Mouse (Mus musculus): ENCODE data around the gene Ccdc85c. TPM values are rescaled to one million over a fixed set of nuclear protein-coding genes. Genes with fewer than 3 reads are reported as not detected.

Ccdc85c gene
- polyA plus RNA-seq, 2 experiments, result 1.8 TPM

DNA sequence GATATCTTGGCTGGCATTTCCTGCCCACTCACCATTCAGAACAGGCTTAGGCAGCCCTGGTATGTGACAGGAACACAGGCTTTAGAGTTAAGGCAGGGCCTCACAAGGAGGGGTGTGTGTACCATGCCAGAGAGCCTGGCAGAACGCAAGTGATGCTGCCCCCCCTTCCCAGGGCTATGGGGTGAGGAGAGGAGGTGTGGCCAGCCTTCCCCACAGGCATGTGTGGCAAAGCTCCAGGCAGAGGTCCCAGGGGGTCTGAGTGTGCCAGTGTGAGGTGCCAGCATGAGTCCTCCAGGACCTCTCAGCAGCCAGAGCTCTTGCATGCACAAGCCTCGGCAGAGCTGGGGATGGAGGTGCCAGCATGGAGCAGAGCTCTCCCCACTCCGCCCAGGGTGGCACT lies 19.4 kb upstream of the Ccdc85c start:
- ATAC-seq (ENCODE audit: insufficient read depth), result no peak
- TF ChIP-seq CTCF (IDR thresholded peaks at IDR 0.05; ENCODE audit: low read depth), result no peak
- no peak for TF ChIP-seq EP300 (IDR thresholded peaks at IDR 0.05; ENCODE audit: low read depth)
- no peak overlapping the region for H3K4me2 ChIP-seq (ENCODE audit: low read depth)
- H3K27me3 ChIP-seq (ENCODE audit: control insufficient read depth, insufficient read depth, low read length), result no peaks in the 10 kb centered on the region
- H3K4me1 ChIP-seq (replicated peaks; ENCODE audit: control insufficient read depth in 2 of 2, insufficient read depth in 2 of 2, low read length in 1 of 2), result no peaks in the 10 kb centered on the region
- DNase-seq (ENCODE audit: low read depth in 3 of 3, low spot score in 3 of 3), result no peak
- H3K36me3 ChIP-seq (replicated peaks; ENCODE audit: control insufficient read depth, insufficient read depth, low read depth), result no peaks in the 10 kb centered on the region
- H3K27ac ChIP-seq, result no peak overlapping the region
- H3K9me3 ChIP-seq (ENCODE audit: control insufficient read depth, low read length), result no peaks in the 10 kb centered on the region
- no peak overlapping the region for H3K4me3 ChIP-seq (ENCODE audit: insufficient read depth in 1 of 2, low read depth in 2 of 2, low read length in 2 of 2)
- WGBS (ENCODE audit: insufficient replicate concordance), result 55% methylated on average over 3 of the region's 3 CpGs
- H3K9ac ChIP-seq (replicated peaks), result no peak overlapping the region

DNA sequence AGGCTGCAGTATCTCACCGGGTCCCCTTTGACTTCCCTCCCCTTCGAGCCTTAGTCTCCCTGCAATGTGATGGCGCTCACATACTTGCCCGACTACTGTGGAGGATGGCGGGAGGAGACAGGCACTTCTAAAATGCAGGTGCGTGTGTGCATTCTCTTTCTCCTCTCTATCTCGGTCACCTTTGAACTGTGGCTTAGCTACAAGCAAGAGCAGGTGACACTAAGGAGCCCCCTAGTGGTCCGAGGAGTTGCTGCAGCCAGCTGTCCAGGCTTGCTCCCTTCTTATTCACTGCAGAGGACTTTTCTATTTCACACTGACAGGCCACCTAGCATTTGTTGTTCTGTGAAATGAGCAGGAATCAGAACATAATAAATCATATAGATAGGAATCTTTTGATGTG lies 17.7 kb upstream of the Ccdc85c start:
- no peak overlapping the region for H3K4me2 ChIP-seq (ENCODE audit: low read depth)
- H3K36me3 ChIP-seq (replicated peaks; ENCODE audit: control insufficient read depth, insufficient read depth, low read depth), result no peaks in the 10 kb centered on the region
- no peaks in the 10 kb centered on the region for H3K27me3 ChIP-seq (ENCODE audit: control insufficient read depth, insufficient read depth, low read length)
- no peaks in the 10 kb centered on the region for H3K9me3 ChIP-seq (ENCODE audit: control insufficient read depth, low read length)
- TF ChIP-seq CTCF (IDR thresholded peaks at IDR 0.05; ENCODE audit: low read depth) (peak; percentile 87), EP300 (IDR thresholded peaks at IDR 0.05; ENCODE audit: low read depth) (no peak)
- H3K4me3 ChIP-seq (ENCODE audit: insufficient read depth in 1 of 2, low read depth in 2 of 2, low read length in 2 of 2), result no peak overlapping the region
- H3K4me1 ChIP-seq (replicated peaks; ENCODE audit: control insufficient read depth in 2 of 2, insufficient read depth in 2 of 2, low read length in 1 of 2), result no peaks in the 10 kb centered on the region
- no peak overlapping the region for H3K9ac ChIP-seq (replicated peaks)
- no peak overlapping the region for H3K27ac ChIP-seq
- DNase-seq (ENCODE audit: low read depth in 3 of 3, low spot score in 3 of 3), result peak in 1 of 3 experiments; percentile 26
- ATAC-seq (ENCODE audit: insufficient read depth), result peak; percentile 64; the same call in 1 of the 2 replicates
- 2% methylated on average over 8 of the region's 8 CpGs for WGBS (ENCODE audit: insufficient replicate concordance)

GRCm38 (mm10) chr12:108292419-108292818 lies 17.2 kb upstream of the Ccdc85c start:
- no peaks in the 10 kb centered on the region for H3K9me3 ChIP-seq (ENCODE audit: control insufficient read depth, low read length)
- WGBS (ENCODE audit: insufficient replicate concordance), result 10% methylated on average over 9 of the region's 9 CpGs
- ATAC-seq (ENCODE audit: insufficient read depth) (peak; percentile 56), DNase-seq (ENCODE audit: low read depth in 3 of 3, low spot score in 3 of 3) (no peak)
- no peak overlapping the region for H3K4me3 ChIP-seq (ENCODE audit: insufficient read depth in 1 of 2, low read depth in 2 of 2, low read length in 2 of 2)
- H3K27me3 ChIP-seq (ENCODE audit: control insufficient read depth, insufficient read depth, low read length), result no peaks in the 10 kb centered on the region
- H3K27ac ChIP-seq, result no peak overlapping the region
- no peak for TF ChIP-seq EP300 (IDR thresholded peaks at IDR 0.05; ENCODE audit: low read depth)
- TF ChIP-seq CTCF (IDR thresholded peaks at IDR 0.05; ENCODE audit: low read depth), result no peak
- H3K4me2 ChIP-seq (ENCODE audit: low read depth), result no peak overlapping the region
- no peaks in the 10 kb centered on the region for H3K36me3 ChIP-seq (replicated peaks; ENCODE audit: control insufficient read depth, insufficient read depth, low read depth)
- H3K9ac ChIP-seq (replicated peaks), result no peak overlapping the region
- H3K4me1 ChIP-seq (replicated peaks; ENCODE audit: control insufficient read depth in 2 of 2, insufficient read depth in 2 of 2, low read length in 1 of 2), result no peaks in the 10 kb centered on the region

DNA sequence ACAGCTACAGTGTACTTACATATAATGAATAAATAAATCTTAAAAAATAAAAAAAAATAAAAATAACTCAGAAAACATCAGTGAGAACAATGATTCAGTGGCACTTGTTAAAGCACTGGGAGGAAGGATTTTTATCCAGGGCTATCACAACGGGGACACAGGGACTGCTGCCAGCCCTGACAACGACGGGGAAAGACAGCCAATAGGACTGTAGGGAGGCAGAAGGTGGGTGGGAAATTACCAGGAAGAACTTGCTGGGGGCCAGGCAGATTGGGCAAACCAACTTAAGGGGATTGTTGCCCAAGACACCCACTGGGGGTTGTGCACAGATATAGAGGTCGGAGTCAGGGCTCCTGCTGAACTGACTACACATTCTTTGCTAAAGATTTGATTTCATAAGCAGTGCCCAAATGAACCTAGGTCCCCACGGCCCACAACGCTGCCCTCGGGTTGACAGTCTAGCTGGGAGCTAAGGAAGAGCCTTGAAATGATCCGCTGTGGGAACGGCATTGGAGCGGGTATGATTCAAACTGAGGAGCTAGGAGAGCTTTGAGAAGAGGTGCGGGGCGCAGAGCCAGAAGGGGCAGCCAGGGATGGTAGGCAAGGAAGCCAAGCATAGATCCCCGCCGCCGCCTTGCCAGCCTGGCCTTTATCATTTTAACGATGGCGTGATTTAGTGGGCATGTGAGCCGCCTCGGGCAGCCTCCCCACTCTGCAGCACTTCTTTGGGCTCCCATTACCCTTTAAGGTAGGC lies 13.1 kb upstream of the Ccdc85c start:
- TF ChIP-seq EP300 (IDR thresholded peaks at IDR 0.05; ENCODE audit: low read depth), result no peak
- TF ChIP-seq CTCF (IDR thresholded peaks at IDR 0.05; ENCODE audit: low read depth), result no peak
- no peak for DNase-seq (ENCODE audit: low read depth in 3 of 3, low spot score in 3 of 3)
- H3K27me3 ChIP-seq (ENCODE audit: control insufficient read depth, insufficient read depth, low read length), result no peaks in the 10 kb centered on the region; the same call in 1 of the 2 replicates
- ATAC-seq (ENCODE audit: insufficient read depth), result no peak
- no peak overlapping the region for H3K4me2 ChIP-seq (ENCODE audit: low read depth)
- H3K4me1 ChIP-seq (replicated peaks; ENCODE audit: control insufficient read depth in 2 of 2, insufficient read depth in 2 of 2, low read length in 1 of 2), result no peaks in the 10 kb centered on the region
- H3K9me3 ChIP-seq (ENCODE audit: control insufficient read depth, low read length), result no peaks in the 10 kb centered on the region
- 69% methylated on average over 19 of the region's 19 CpGs for WGBS (ENCODE audit: insufficient replicate concordance)
- no peak overlapping the region for H3K9ac ChIP-seq (replicated peaks)
- H3K4me3 ChIP-seq (ENCODE audit: insufficient read depth in 1 of 2, low read depth in 2 of 2, low read length in 2 of 2), result no peak overlapping the region
- H3K36me3 ChIP-seq (replicated peaks; ENCODE audit: control insufficient read depth, insufficient read depth, low read depth), result no peaks in the 10 kb centered on the region
- H3K27ac ChIP-seq, result no peak overlapping the region

DNA sequence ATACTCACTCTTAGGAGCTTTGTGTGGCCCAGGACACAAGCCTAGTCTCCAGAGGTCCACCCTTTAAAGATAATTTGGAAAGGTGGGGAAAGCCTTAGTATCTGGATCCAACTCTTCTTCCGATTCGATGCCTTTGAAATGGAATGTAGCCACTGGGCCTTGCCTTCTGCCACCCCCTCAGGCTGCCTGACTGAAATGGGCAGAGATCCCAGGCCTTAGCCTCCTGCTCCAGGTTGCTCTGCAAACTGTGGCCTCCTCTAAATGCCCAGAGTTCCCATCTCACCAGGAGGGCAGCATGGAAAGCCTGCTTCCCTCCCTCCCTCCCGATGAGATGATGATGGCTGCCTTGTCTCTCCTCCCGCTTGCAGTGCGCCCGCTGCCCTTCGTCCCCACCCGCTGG lies 11.8 kb upstream of the Ccdc85c start:
- Histone ChIP-seq H3K4me1 (replicated peaks; ENCODE audit: control insufficient read depth in 2 of 2, insufficient read depth in 2 of 2, low read length in 1 of 2) (no peaks in the 10 kb centered on the region), H3K9me3 (ENCODE audit: control insufficient read depth, low read length) (no peaks in the 10 kb centered on the region), H3K27ac (no peak overlapping the region), H3K4me2 (ENCODE audit: low read depth) (no peak overlapping the region), H3K36me3 (replicated peaks; ENCODE audit: control insufficient read depth, insufficient read depth, low read depth) (no peaks in the 10 kb centered on the region), H3K9ac (replicated peaks) (no peak overlapping the region), H3K27me3 (ENCODE audit: control insufficient read depth, insufficient read depth, low read length) (no peaks in the 10 kb centered on the region; the same call in 1 of the 2 replicates), H3K4me3 (ENCODE audit: insufficient read depth in 1 of 2, low read depth in 2 of 2, low read length in 2 of 2) (no peak overlapping the region)
- WGBS (ENCODE audit: insufficient replicate concordance), result 79% methylated on average over 8 of the region's 8 CpGs
- no peak for TF ChIP-seq EP300 (IDR thresholded peaks at IDR 0.05; ENCODE audit: low read depth)
- no peak for TF ChIP-seq CTCF (IDR thresholded peaks at IDR 0.05; ENCODE audit: low read depth)
- no peak for DNase-seq (ENCODE audit: low read depth in 3 of 3, low spot score in 3 of 3)
- ATAC-seq (ENCODE audit: insufficient read depth), result no peak
